Mouse (Mus musculus) testis, postnatal 10 days (tissue): Measurements from ENCODE around the gene Csdc2.

ENCODE experiments used
- DNase-seq: peaks from one replicate; pipeline ENCODE4 v3.0.0; 2021; ENCODE audit warnings: low spot score

Gene Csdc2

DNA sequence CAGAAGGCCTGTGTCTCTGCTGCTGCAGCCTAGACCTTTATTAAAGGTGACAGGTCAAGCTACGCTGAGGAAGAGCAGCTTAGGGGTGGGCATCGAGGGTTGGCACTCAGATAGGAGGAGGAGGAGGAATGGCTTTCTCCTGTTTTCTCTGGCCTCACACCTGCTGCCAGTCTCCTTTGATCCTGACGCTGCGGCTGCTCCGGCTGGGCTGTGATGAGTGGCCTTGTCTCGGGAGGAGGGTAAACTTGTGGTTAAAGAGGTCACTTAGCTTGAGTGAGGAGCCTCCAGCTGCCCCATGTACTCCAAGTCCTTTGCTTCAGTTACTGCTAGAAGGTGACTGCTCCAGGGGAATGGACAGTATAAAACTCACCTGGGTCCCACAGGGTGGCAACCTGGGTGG lies 57.4 kb downstream of the Csdc2 start:
- no peak for DNase-seq
